Mouse (Mus musculus): Measurements from ENCODE around the gene Cmtm7. TPM values are rescaled to one million over a fixed set of nuclear protein-coding genes. Genes with fewer than 3 reads are reported as not detected.

Gene Cmtm7
- polyA plus RNA-seq, 1 experiment from 2014 or later = 93.0 TPM

GRCm38 (mm10) chr9:114818918-114819317 is 37.3 kb upstream of the Cmtm7 start:
- Histone ChIP-seq H3K4me3 (ENCODE audit: low read depth, low read length) (no peak overlapping the region), H3K4me1 (ENCODE audit: insufficient read depth) (no peaks in the 10 kb centered on the region), H3K9ac (no peak overlapping the region), H3K4me2 (no peak overlapping the region), H3K27me3 (ENCODE audit: insufficient read depth, low read length) (no peaks in the 10 kb centered on the region), H3K9me3 (ENCODE audit: low read depth, low read length) (no peaks in the 10 kb centered on the region), H3K27ac (ENCODE audit: low read depth) (no peak overlapping the region), H3K36me3 (ENCODE audit: insufficient read depth) (0 out of 2 replicates have a peak, but pooled peaks cover 2% of the 10 kb centered on the region)
- ATAC-seq (ENCODE audit: insufficient read depth) (no peak), DNase-seq (no peak)
- WGBS = 72% methylated on average over 3 of the region's 3 CpGs
- no peak for TF ChIP-seq CTCF (IDR thresholded peaks at IDR 0.05; ENCODE audit: low read depth)

DNA sequence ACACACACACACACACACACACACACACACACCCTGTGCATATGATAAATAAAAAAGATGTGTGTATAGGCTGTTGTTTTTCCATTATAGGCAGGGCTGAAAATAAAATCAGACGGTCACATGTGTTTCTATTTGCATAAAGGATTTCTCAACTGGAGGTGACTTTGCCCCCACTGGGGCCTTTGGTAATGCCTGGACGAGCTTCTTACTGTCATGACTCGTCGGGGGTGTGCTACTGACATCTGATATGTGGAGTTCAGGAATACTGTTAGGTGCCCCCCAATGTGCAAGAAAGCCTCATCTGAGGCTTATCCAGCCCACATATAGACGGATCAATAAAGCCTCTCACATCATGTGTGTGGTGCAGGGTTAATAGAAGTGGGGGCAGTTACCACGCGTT is 35.4 kb upstream of the Cmtm7 start:
- Histone ChIP-seq H3K4me3 (ENCODE audit: low read depth, low read length) (no peak overlapping the region), H3K36me3 (ENCODE audit: insufficient read depth) (no peaks in the 10 kb centered on the region), H3K9ac (no peak overlapping the region), H3K4me1 (ENCODE audit: insufficient read depth) (no peaks in the 10 kb centered on the region), H3K4me2 (no peak overlapping the region), H3K9me3 (ENCODE audit: low read depth, low read length) (no peaks in the 10 kb centered on the region), H3K27ac (ENCODE audit: low read depth) (no peak overlapping the region), H3K27me3 (ENCODE audit: insufficient read depth, low read length) (no peaks in the 10 kb centered on the region)
- WGBS = 67% methylated on average over 7 of the region's 7 CpGs
- no peak for DNase-seq
- no peak for ATAC-seq (ENCODE audit: insufficient read depth)
- TF ChIP-seq CTCF (IDR thresholded peaks at IDR 0.05; ENCODE audit: low read depth) = no peak

- Histone ChIP-seq H3K36me3 (ENCODE audit: insufficient read depth) (no peaks in the 10 kb centered on the region), H3K4me3 (ENCODE audit: low read depth, low read length) (no peak overlapping the region), H3K9ac (no peak overlapping the region), H3K4me1 (ENCODE audit: insufficient read depth) (no peaks in the 10 kb centered on the region), H3K4me2 (no peak overlapping the region), H3K27ac (ENCODE audit: low read depth) (no peak overlapping the region), H3K27me3 (ENCODE audit: insufficient read depth, low read length) (no peaks in the 10 kb centered on the region), H3K9me3 (ENCODE audit: low read depth, low read length) (no peaks in the 10 kb centered on the region)
- TF ChIP-seq CTCF (IDR thresholded peaks at IDR 0.05; ENCODE audit: low read depth) = no peak
- ATAC-seq (ENCODE audit: insufficient read depth) (no peak), DNase-seq (no peak)
- WGBS = 92% methylated on average over 7 of the region's 7 CpGs
These were observed 34.5 kb upstream of the Cmtm7 start for GRCm38 (mm10) chr9:114816121-114816520.

DNA sequence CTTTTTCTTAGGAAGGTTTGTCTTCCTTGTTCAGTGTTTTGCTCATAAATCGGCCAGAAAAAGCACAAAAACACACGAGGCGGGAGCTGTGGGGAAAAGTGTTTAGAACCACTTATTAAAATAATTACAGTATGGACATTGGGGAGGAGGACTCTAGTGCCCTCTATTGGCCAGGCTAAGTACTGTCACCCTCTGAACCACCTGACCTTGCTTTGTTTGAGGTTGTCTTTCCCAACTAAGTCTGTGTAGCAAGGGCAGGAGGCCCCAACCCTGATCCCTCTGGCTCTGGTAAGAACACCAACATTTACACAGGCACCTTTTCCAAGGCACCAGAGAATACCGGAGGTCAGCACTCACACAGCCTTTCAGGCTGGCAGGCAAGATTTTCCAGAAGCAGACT is 33.7 kb upstream of the Cmtm7 start:
- no peaks in the 10 kb centered on the region for H3K36me3 ChIP-seq (ENCODE audit: insufficient read depth)
- H3K9ac ChIP-seq = no peak overlapping the region
- DNase-seq (peak; percentile 54), ATAC-seq (ENCODE audit: insufficient read depth) (no peak; the same call in 1 of the 2 replicates)
- no peak overlapping the region for H3K4me2 ChIP-seq
- no peaks in the 10 kb centered on the region for H3K27me3 ChIP-seq (ENCODE audit: insufficient read depth, low read length)
- no peaks in the 10 kb centered on the region for H3K4me1 ChIP-seq (ENCODE audit: insufficient read depth)
- no peak overlapping the region for H3K27ac ChIP-seq (ENCODE audit: low read depth)
- peak; percentile 78 for TF ChIP-seq CTCF (IDR thresholded peaks at IDR 0.05; ENCODE audit: low read depth)
- H3K9me3 ChIP-seq (ENCODE audit: low read depth, low read length) = no peaks in the 10 kb centered on the region
- H3K4me3 ChIP-seq (ENCODE audit: low read depth, low read length) = no peak overlapping the region
- WGBS = 68% methylated on average over 4 of the region's 4 CpGs

- ATAC-seq (ENCODE audit: insufficient read depth) (no peak), DNase-seq (no peak)
- no peak overlapping the region for H3K4me3 ChIP-seq (ENCODE audit: low read depth, low read length)
- H3K9me3 ChIP-seq (ENCODE audit: low read depth, low read length) = no peaks in the 10 kb centered on the region
- no peak overlapping the region for H3K27ac ChIP-seq (ENCODE audit: low read depth)
- H3K27me3 ChIP-seq (ENCODE audit: insufficient read depth, low read length) = no peaks in the 10 kb centered on the region
- TF ChIP-seq CTCF (IDR thresholded peaks at IDR 0.05; ENCODE audit: low read depth) = no peak
- 74% methylated on average over 4 of the region's 4 CpGs for WGBS
- no peaks in the 10 kb centered on the region for H3K36me3 ChIP-seq (ENCODE audit: insufficient read depth)
- H3K4me1 ChIP-seq (ENCODE audit: insufficient read depth) = 0 out of 2 replicates have a peak, but pooled peaks cover 3% of the 10 kb centered on the region
- no peak overlapping the region for H3K9ac ChIP-seq
- no peak overlapping the region for H3K4me2 ChIP-seq
These were observed 30.3 kb upstream of the Cmtm7 start for GRCm38 (mm10) chr9:114812001-114812400.

- Histone ChIP-seq H3K9me3 (ENCODE audit: low read depth, low read length) (no peaks in the 10 kb centered on the region), H3K36me3 (ENCODE audit: insufficient read depth) (no peaks in the 10 kb centered on the region), H3K4me2 (peak overlapping the region; percentile 25; the same call in 1 of the 2 replicates), H3K27ac (ENCODE audit: low read depth) (no peak overlapping the region), H3K9ac (no peak overlapping the region), H3K4me1 (ENCODE audit: insufficient read depth) (peaks cover 3% of the 10 kb centered on the region; the same call in 1 of the 2 replicates), H3K4me3 (ENCODE audit: low read depth, low read length) (no peak overlapping the region), H3K27me3 (ENCODE audit: insufficient read depth, low read length) (no peaks in the 10 kb centered on the region)
- ATAC-seq (ENCODE audit: insufficient read depth) = no peak
- TF ChIP-seq CTCF (IDR thresholded peaks at IDR 0.05; ENCODE audit: low read depth) = no peak
- DNase-seq = no peak
- 50% methylated on average over 11 of the region's 11 CpGs for WGBS
These were observed 29.2 kb upstream of the Cmtm7 start for GRCm38 (mm10) chr9:114810837-114811236.

DNA sequence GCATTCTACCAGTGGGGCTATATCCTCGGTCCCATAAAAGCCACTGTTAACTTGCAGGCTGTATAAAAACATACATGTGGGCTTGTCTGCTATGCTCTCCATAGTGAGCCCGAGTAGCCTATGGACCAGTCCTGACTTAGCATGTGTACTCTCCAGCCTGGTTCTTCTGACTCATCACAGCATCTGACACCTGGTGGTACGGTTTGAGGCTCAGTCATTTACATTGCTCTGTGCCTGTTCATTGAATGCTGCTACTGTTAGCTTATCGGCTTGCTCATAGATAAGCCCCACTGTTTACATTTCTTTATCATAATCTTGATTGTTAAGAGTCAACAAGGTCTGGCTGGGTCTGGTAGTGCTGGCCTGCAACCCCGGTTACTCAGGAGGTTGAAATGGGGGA is 27.0 kb upstream of the Cmtm7 start:
- ATAC-seq (ENCODE audit: insufficient read depth) = no peak
- 40% methylated on average over 5 of the region's 5 CpGs for WGBS
- no peaks in the 10 kb centered on the region for H3K36me3 ChIP-seq (ENCODE audit: insufficient read depth)
- H3K27me3 ChIP-seq (ENCODE audit: insufficient read depth, low read length) = no peaks in the 10 kb centered on the region
- peak; percentile 14; the same call in 1 of the 2 replicates for TF ChIP-seq CTCF (IDR thresholded peaks at IDR 0.05; ENCODE audit: low read depth)
- H3K27ac ChIP-seq (ENCODE audit: low read depth) = no peak overlapping the region
- peaks cover 6% of the 10 kb centered on the region; the same call in 1 of the 2 replicates for H3K4me1 ChIP-seq (ENCODE audit: insufficient read depth)
- no peak overlapping the region for H3K4me3 ChIP-seq (ENCODE audit: low read depth, low read length)
- no peaks in the 10 kb centered on the region for H3K9me3 ChIP-seq (ENCODE audit: low read depth, low read length)
- DNase-seq = no peak
- H3K4me2 ChIP-seq = no peak overlapping the region
- no peak overlapping the region for H3K9ac ChIP-seq

DNA sequence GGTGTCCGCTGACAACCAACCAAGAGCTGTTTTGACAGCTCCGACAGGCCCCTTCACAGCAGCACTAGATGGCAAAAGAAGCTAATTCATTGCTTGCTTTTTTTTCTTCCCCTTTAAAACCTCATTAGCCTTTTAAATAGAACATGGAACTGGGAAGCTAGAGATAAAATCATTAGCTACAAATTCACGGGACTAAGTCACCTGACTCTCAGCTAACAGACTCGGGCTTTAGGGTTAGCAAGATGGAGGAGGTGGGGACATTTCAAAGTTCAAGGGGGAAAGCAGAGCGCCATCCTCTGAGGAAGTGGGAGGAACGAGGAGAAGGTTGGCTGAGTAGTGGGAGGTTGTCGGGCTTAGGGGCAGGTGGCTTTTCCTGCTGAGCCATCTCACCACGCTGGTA is 25.6 kb upstream of the Cmtm7 start:
- no peaks in the 10 kb centered on the region for H3K36me3 ChIP-seq (ENCODE audit: insufficient read depth)
- TF ChIP-seq CTCF (IDR thresholded peaks at IDR 0.05; ENCODE audit: low read depth) = no peak
- no peak overlapping the region for H3K4me3 ChIP-seq (ENCODE audit: low read depth, low read length)
- 48% methylated on average over 8 of the region's 8 CpGs for WGBS
- ATAC-seq (ENCODE audit: insufficient read depth) (no peak), DNase-seq (no peak)
- H3K27ac ChIP-seq (ENCODE audit: low read depth) = no peak overlapping the region
- H3K4me2 ChIP-seq = no peak overlapping the region
- H3K27me3 ChIP-seq (ENCODE audit: insufficient read depth, low read length) = no peaks in the 10 kb centered on the region
- H3K9ac ChIP-seq = no peak overlapping the region
- peaks cover 6% of the 10 kb centered on the region; the same call in 1 of the 2 replicates for H3K4me1 ChIP-seq (ENCODE audit: insufficient read depth)
- no peaks in the 10 kb centered on the region for H3K9me3 ChIP-seq (ENCODE audit: low read depth, low read length)

Data from lung, embryonic 14.5 days (tissue).